Mouse (Mus musculus) liver, adult (tissue): ENCODE results near the gene Sh3d19.

ENCODE experiments used
- GATA4 ChIP-seq: IDR thresholded peaks from 2 replicates; pipeline ENCODE4 v1.6.1; 2014; ENCODE audit warnings: mild to moderate bottlenecking, low read length; ENCODE audit not compliant: insufficient replicate concordance

Sh3d19 gene

DNA sequence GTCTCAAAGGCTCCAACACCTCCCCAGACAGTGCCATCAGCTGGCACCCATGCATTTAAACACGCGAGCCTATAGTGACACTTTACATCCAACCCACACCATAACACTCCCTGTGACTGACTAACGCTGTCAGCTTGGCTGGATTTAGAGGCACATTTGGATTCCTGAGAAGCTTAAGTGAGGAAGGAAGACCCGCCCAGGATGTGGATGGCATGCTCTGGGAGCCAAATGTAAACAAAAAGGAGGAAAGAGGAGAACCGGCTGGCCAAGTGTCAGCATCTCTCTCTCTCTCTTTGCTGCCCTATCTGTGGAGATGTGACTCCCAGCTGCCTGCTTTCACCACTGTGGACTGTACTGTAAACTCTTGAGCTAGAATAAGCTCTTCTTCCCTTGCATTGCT lies 9.8 kb upstream of the Sh3d19 start:
- TF ChIP-seq GATA4: no peak

DNA sequence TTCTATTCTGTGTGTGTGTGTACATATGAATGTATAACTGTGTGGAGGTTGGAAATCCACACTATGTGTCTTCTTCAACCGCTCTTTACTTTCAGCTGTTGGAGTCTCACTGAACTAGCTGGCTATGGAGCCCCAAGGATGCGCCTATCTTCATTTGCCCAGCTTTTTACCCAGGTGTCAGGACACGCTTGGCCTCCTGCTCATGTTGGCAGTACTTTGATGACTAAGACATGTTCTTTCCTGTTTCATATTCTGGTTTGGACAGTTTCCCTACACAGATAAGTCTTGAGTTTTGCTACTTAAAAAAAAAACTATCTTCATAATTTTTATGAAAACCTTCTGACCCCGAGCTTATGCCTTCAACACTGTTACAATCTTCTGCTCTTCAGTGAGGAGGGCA lies 5.4 kb upstream of the Sh3d19 start:
- TF ChIP-seq GATA4: no peak

- TF ChIP-seq GATA4: no peak
These were observed 1.9 kb upstream of the Sh3d19 start for GRCm38 (mm10) chr3:85969040-85969439.

DNA sequence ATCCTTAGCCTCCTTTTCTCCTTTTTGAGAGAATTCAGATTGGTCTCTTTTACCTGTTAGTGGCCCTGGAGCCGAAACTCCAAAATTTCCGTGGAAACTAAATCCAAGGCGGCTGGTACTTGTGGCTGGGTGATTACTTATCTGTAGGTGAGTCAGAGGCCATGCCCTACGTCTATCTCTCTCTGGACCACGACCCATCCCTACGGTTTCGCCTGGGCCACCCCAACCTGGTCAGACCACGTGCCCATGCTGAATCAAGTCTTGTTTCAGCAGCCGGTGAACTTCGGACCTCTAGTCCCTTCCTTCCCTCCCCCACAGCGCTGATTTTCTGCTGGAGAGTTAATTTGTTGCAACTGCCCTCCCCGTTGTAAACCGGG lies 678 bp downstream of the Sh3d19 start:
- TF ChIP-seq GATA4: 0 out of 2 replicates have a peak, but pooled peaks have one; percentile 37

DNA sequence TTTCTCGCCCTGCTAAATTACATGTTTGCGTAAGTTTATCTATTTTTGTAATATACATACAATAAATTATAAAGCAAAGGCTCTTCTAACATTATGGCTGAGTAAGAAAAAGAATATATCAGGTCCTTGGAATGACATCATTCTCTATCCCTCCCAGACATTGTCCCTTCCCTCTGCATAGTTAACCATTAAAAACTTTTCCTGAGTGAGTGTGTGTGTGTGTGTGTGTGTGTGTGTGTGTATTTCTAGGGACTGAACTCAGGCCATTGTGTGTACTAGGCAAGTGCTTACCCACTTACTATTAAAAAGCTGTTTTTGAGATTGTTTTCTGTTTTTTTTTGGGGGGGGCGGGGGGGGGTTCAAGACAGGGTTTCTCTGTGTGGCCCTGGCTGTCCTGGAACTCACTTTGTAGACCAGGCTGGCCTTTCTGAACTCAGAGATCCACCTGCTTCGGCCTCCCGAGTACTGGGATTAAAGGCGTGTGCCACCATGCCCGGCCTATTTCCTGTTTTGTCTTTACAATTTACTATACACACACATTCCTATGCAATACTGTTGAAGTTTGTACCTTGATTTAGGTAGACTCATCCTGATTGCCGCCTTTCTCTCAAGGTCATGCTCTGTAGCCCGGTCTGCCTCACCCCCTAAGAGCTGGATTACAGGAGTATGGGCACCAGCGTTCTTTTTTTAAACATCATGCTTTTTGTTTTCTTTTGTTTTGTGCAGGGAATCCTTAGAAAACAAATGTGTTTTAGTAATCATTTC lies 2.6 kb downstream of the Sh3d19 start:
- no peak for TF ChIP-seq GATA4

DNA sequence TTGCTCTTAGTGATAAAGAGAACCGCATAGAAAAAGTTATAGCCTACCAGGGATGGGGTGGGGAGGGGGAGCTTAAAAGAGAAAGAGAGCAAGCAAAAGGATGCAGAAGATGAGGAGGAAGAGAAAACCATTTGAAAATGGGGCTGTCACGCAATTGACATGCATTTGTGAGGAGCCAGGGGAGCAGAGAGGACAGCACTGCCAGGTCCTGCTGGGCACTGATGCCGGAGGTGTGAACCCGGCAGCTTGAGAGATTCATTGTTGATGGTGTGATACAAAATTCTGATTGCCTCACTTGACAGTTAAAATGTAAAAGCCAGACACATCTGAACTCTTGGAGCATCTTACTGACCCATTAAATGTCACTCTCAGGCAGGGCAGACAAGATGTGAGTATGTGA lies 3.5 kb downstream of the Sh3d19 start:
- TF ChIP-seq GATA4: no peak

DNA sequence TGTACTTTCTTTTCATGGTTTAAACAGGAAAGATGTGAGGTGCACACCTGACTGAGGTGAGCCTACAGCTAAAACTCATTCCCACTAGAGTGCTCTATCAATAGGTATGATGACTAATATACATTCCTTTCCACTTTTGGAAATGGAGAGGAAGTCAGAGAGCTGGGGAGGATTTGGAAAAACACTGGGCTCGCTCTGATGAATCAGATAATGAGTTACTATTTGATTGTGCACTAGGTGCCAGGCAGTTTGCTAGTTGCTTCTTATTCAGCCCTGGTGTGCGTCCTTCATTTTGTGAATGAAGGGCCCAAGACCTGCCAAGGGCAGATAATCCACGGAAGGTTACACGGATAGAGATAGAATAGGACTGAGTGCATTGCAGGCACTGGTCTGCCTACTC lies 9.1 kb downstream of the Sh3d19 start:
- TF ChIP-seq GATA4: no peak

GRCm38 (mm10) chr3:85984537-85984936 lies 13.6 kb downstream of the Sh3d19 start:
- TF ChIP-seq GATA4: no peak

DNA sequence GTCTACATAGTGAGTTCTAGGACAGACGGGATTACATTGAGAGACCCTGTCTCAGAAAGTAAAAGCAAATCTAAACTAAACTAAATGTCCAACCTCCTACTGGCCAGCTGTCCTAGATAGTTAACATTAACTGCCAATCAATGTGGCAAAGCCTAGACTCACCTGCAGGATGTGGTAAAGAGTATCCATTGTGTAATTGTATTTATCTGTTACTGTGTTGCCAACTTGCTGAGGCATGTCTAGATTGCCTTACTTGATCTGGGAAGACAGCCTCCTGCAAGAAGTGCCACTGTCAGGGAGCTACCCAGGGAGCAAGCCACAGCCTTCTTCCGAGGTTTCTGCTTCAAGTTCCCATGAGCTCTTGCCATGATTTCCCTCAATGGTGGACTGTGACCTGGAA lies 16.3 kb downstream of the Sh3d19 start:
- TF ChIP-seq GATA4: no peak

GRCm38 (mm10) chr3:85991140-85991801 lies 20.4 kb downstream of the Sh3d19 start:
- no peak for TF ChIP-seq GATA4

GRCm38 (mm10) chr3:85991802-85992156 lies 20.9 kb downstream of the Sh3d19 start:
- no peak for TF ChIP-seq GATA4

- peak; percentile 45; the same call in 1 of the 2 replicates for TF ChIP-seq GATA4
These were observed 22.8 kb downstream of the Sh3d19 start for GRCm38 (mm10) chr3:85993744-85994143.

DNA sequence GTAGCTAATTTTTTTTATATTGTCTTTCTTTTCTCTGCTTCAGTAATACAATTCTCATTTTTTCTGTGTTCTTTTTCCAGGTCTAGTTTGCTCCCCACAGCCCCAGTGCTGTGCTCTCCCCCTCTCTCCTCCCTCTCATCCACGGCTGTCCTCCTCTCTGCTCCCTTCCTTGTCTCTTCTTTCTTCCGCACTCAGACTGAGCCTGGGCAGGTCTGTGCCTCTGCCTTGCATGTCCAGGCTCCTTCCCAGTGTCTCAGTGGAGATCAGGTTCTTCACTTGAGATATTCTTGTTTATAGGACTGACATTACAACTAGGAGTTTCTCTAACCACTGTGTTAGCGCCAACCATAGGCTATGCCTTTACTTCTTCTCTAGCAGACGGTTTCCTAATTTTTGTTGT lies 23.7 kb downstream of the Sh3d19 start:
- no peak for TF ChIP-seq GATA4

- TF ChIP-seq GATA4: no peak
These were observed 30.4 kb downstream of the Sh3d19 start for GRCm38 (mm10) chr3:86001271-86001670.

DNA sequence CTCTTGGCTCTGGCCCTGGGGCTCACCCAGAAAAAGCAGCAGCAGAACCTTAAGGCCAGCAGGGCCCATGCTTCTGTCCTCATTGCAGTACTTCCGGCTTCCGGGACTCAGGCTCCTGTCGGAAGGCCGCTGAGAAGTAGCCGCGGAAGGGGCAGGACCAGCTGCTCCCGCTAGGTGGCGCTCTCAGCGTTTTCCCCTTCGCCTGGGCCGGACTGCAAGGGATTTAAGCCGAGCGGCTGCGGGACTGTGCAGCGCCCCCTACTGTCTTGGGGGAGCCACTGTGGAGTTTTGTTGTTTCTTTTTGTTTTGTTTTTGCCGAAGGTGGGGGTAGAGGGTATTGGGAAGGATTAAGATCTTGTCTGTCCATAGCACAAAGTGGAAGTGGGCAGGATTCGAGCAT lies 31.5 kb downstream of the Sh3d19 start, which contains the start of gene Prss48:
Gene Prss48 (minus strand): TSS at position 69 of the 400 bp plus-strand sequence.
- no peak for TF ChIP-seq GATA4

- no peak for TF ChIP-seq GATA4
These were observed 32.0 kb downstream of the Sh3d19 start for GRCm38 (mm10) chr3:86002940-86003339.

DNA sequence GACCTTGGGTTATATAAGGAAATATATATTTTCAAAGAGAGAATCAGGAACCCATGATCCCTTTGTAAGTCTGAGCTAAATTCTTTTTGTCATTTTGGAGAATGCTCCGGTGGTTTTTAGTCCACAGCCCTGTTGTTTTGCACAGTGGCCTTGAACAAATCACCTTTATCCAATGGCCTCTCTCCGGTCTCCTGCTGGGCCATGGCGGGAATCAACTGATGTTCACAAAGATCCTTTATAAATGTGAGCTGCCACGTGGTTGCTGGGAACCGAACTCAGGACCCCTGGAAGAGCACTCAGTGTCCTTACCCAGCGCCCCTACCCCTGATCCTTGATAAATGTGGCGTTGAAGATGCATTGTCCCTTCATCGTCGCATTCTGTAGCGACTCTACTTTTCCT lies 33.8 kb downstream of the Sh3d19 start:
- TF ChIP-seq GATA4: no peak

DNA sequence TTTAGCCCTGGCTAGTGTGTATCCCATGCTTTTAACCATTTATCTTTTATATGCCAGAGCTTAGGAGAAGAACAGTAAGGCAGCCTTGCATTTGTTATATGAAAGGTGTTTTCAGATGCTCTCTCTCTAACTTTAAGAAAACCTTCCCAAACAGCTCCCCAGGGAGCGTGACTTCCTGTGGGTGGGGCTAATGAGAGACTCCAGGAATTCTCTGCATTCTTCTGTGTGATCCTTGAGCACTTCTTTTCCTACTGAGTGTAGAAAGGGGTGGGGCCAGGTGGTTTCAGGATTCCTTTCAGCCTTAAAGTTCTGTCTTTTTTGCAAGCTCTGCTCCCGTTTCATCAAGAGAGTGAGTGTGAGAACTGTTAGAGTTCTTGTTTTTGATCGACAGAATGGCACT lies 39.7 kb downstream of the Sh3d19 start:
- TF ChIP-seq GATA4: no peak
